Comparison of ENCODE assay signal across 8 mouse cellular contexts in the genomic region with DNA sequence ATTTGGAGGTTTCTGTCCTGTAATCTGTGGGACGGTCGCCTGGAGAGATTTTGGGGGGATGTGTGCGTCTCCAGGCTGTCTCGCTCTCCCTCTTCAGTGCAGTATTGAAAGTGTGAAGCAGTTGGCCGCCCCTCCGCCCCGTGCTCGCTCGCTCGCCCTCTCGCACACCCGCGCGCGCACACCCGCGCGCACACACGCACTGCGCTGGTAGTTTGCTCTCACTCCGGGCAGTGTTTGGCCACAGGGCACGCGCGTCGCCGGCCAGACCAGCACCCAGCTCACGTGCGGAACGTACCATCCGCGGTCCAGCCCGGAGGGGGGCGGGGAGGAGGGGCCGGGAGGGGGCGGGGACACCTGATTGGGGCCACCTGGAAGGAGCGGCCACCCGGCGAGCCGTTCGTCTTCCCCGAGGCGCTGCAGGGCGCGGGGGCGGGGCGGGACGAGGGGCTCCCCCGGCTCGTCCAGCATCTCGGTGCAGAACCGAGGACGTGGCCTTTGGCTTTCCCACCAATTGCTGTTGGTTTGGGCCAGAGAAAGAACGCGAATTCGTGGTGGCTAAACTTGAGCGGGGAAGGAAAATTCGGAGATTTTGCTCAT. TPM values are rescaled to one million over a fixed set of nuclear protein-coding genes. Genes with fewer than 3 reads are reported as not detected.
DNase-seq lines count a peak whose midpoint lies in the region; ATAC-seq and TF ChIP-seq lines count a peak whose summit lies in the region.

TSS of gene Bhlhe41 (minus strand) at position 270 of the 597 bp plus-strand sequence.

- peak; percentile 43; the same call in 1 of the 2 replicates for TF ChIP-seq POLR2A in testis, adult 2 months (IDR thresholded peaks at IDR 0.05; ENCODE audit: control insufficient read depth, low read depth, low read length)

- 0 out of 2 replicates have a peak, but pooled peaks cover 4% of the 10 kb centered on the region for H3K27me3 ChIP-seq in heart, embryonic 12.5 days (replicated peaks)
- peaks cover 9% of the 10 kb centered on the region for H3K27me3 ChIP-seq in kidney, postnatal 0 days (ENCODE audit: insufficient read depth, low read length)
- H3K27me3 ChIP-seq in liver, embryonic 13.5 days, result peaks cover 80% of the 10 kb centered on the region
- H3K27me3 ChIP-seq in neural tube, embryonic 11.5 days (ENCODE audit: control insufficient read depth, insufficient read depth, low read length), result peaks cover 55% of the 10 kb centered on the region
- H3K27me3 ChIP-seq in testis, adult 2 months (ENCODE audit: control insufficient read depth, insufficient read depth, low read length), result no peaks in the 10 kb centered on the region; the same call in 1 of the 2 replicates

- no peaks in the 10 kb centered on the region for H3K9me3 ChIP-seq in heart, embryonic 12.5 days (replicated peaks)
- H3K9me3 ChIP-seq in kidney, postnatal 0 days (replicated peaks; ENCODE audit: low read length), result no peaks in the 10 kb centered on the region
- no peaks in the 10 kb centered on the region for H3K9me3 ChIP-seq in liver, embryonic 13.5 days (replicated peaks)
- no peaks in the 10 kb centered on the region for H3K9me3 ChIP-seq in neural tube, embryonic 11.5 days (ENCODE audit: control insufficient read depth, low read length)

- H3K4me2 ChIP-seq in heart, embryonic 12.5 days, result peak within 1 kb of the TSS; percentile 92
- peak within 1 kb of the TSS; percentile 98 for H3K4me2 ChIP-seq in kidney, postnatal 0 days (ENCODE audit: low read length)
- H3K4me2 ChIP-seq in liver, embryonic 13.5 days, result peak within 1 kb of the TSS; percentile 69
- peak within 1 kb of the TSS; percentile 98 for H3K4me2 ChIP-seq in neural tube, embryonic 11.5 days (ENCODE audit: low read depth)

- DNase-seq in 416B (ENCODE audit: low read depth), result peak; percentile 76
- peak; percentile 95 for DNase-seq in adrenal gland, postnatal 14 days
- DNase-seq in fibroblast of lung, adult 2 months (ENCODE audit: low read depth), result peak; percentile 54
- DNase-seq in kidney, postnatal 0 days (ENCODE audit: low spot score), result peak; percentile 49
- DNase-seq in liver, embryonic 13.5 days, result no peak
- DNase-seq in neural tube, embryonic 11.5 days (ENCODE audit: low spot score), result peak; percentile 81

- WGBS in heart, embryonic 12.5 days, result under 1% methylated on average over 56 of the region's 57 CpGs
- under 1% methylated on average over 48 of the region's 57 CpGs for WGBS in kidney, postnatal 0 days
- WGBS in liver, embryonic 13.5 days (ENCODE audit: insufficient replicate concordance), result 1% methylated on average over 55 of the region's 57 CpGs
- under 1% methylated on average over 55 of the region's 57 CpGs for WGBS in neural tube, embryonic 11.5 days

- peaks cover 13% of the 10 kb centered on the region for H3K4me1 ChIP-seq in heart, embryonic 12.5 days (replicated peaks)
- peaks cover 23% of the 10 kb centered on the region for H3K4me1 ChIP-seq in kidney, postnatal 0 days (replicated peaks; ENCODE audit: insufficient read depth, low read length)
- H3K4me1 ChIP-seq in liver, embryonic 13.5 days (replicated peaks), result peaks cover 26% of the 10 kb centered on the region
- H3K4me1 ChIP-seq in neural tube, embryonic 11.5 days (ENCODE audit: control insufficient read depth, insufficient read depth, low read length), result peaks cover 15% of the 10 kb centered on the region
- peaks cover 28% of the 10 kb centered on the region for H3K4me1 ChIP-seq in testis, adult 2 months (ENCODE audit: control insufficient read depth, insufficient read depth, low read length)

- H3K9ac ChIP-seq in heart, embryonic 12.5 days, result peak within 1 kb of the TSS; percentile 73
- H3K9ac ChIP-seq in kidney, postnatal 0 days (ENCODE audit: low read depth, low read length), result peak within 1 kb of the TSS; percentile 49; the same call in 1 of the 2 replicates
- no peak within 1 kb of the TSS for H3K9ac ChIP-seq in liver, embryonic 13.5 days
- peak within 1 kb of the TSS; percentile 56 for H3K9ac ChIP-seq in neural tube, embryonic 11.5 days (ENCODE audit: low read length)

- peak; percentile 80 for ATAC-seq in heart, embryonic 12.5 days (ENCODE audit: insufficient number of reproducible peaks, low FRiP score)
- ATAC-seq in kidney, postnatal 0 days (replicated peaks; ENCODE audit: low FRiP score, low read depth), result peak; percentile 62
- no peak for ATAC-seq in liver, embryonic 13.5 days (ENCODE audit: low read depth)
- ATAC-seq in neural tube, embryonic 11.5 days (ENCODE audit: insufficient read depth, low FRiP score, low TSS enrichment), result peak; percentile 62; the same call in 1 of the 2 replicates

- H3K36me3 ChIP-seq in heart, embryonic 12.5 days, result no peaks in the 10 kb centered on the region
- no peaks in the 10 kb centered on the region for H3K36me3 ChIP-seq in kidney, postnatal 0 days (ENCODE audit: insufficient read depth, low read length)
- no peaks in the 10 kb centered on the region for H3K36me3 ChIP-seq in liver, embryonic 13.5 days
- no peaks in the 10 kb centered on the region for H3K36me3 ChIP-seq in neural tube, embryonic 11.5 days (ENCODE audit: control insufficient read depth, insufficient read depth, low read length)
- H3K36me3 ChIP-seq in testis, adult 2 months (ENCODE audit: control insufficient read depth, insufficient read depth, low read length), result no peaks in the 10 kb centered on the region

- TF ChIP-seq CTCF in kidney, postnatal 0 days (IDR thresholded peaks at IDR 0.05; ENCODE audit: low read depth), result no peak
- TF ChIP-seq CTCF in testis, adult 2 months (IDR thresholded peaks at IDR 0.05; ENCODE audit: control insufficient read depth, insufficient read depth, insufficient replicate concordance, low read depth, low read length), result no peak

- H3K4me3 ChIP-seq in heart, embryonic 12.5 days, result peak within 1 kb of the TSS; percentile 73
- H3K4me3 ChIP-seq in kidney, postnatal 0 days (replicated peaks; ENCODE audit: low read depth, low read length), result peak within 1 kb of the TSS; percentile 49
- peak within 1 kb of the TSS; percentile 50 for H3K4me3 ChIP-seq in liver, embryonic 13.5 days (replicated peaks)
- H3K4me3 ChIP-seq in neural tube, embryonic 11.5 days (ENCODE audit: low read depth, low read length), result peak within 1 kb of the TSS; percentile 52
- H3K4me3 ChIP-seq in testis, adult 2 months (ENCODE audit: control insufficient read depth, low read depth, low read length), result peak within 1 kb of the TSS; percentile 69

- H3K27ac ChIP-seq in heart, embryonic 12.5 days (ENCODE audit: poor library complexity, severe bottlenecking), result peak within 1 kb of the TSS; percentile 86
- peak within 1 kb of the TSS; percentile 36; the same call in 1 of the 2 replicates for H3K27ac ChIP-seq in kidney, postnatal 0 days
- no peak within 1 kb of the TSS for H3K27ac ChIP-seq in liver, embryonic 13.5 days
- no peak within 1 kb of the TSS for H3K27ac ChIP-seq in neural tube, embryonic 11.5 days (ENCODE audit: low read depth, low read length)
- peak within 1 kb of the TSS; percentile 41 for H3K27ac ChIP-seq in testis, adult 2 months (ENCODE audit: control insufficient read depth, insufficient read depth, low read depth, low read length)

RNA-seq across cellular contexts. Expression of gene Bhlhe41, which starts in this region (rescaled TPM):
- total RNA-seq in adrenal gland, postnatal 14 days (2021), result 4.5 and 4.6 TPM in 2 replicates
- 6.5 and 6.9 TPM in 2 replicates for polyA plus RNA-seq in heart, embryonic 12.5 days (2016; fragmentation: Nextera tagmentation; extraction: Ambion mirVana)
- polyA plus RNA-seq in kidney, postnatal 0 days (2015; fragmentation: Nextera tagmentation; extraction: Ambion mirVana), result 1.0 and 1.1 TPM in 2 replicates
- polyA plus RNA-seq in liver, embryonic 13.5 days (2015; fragmentation: Nextera tagmentation; extraction: Ambion mirVana), result 0.08 TPM in 2 replicates
- polyA plus RNA-seq in neural tube, embryonic 11.5 days (2014; fragmentation: Nextera tagmentation; extraction: Ambion mirVana), result 1.0 and 1.2 TPM in 2 replicates
- polyA plus RNA-seq in testis, adult 2 months (2012; rRNA removed), result 0.40 and 0.83 TPM in 2 replicates

Comparison
In these comparisons a context has a peak if more than half of its experiments do, and no peak if none do; other contexts are left out.
1. H3K27ac ChIP-seq: peak in heart, embryonic 12.5 days (single experiment), kidney, postnatal 0 days (single experiment) and testis, adult 2 months (single experiment); none in liver, embryonic 13.5 days (single experiment) and neural tube, embryonic 11.5 days (single experiment).
2. Peak in every context shown above with its lines, with median percentiles within 50 percentile points of each other: H3K4me2 ChIP-seq and H3K4me3 ChIP-seq.